Mouse (Mus musculus) C2C12 (cell line): ENCODE measurements around the gene Fkrp. TPM values are rescaled to one million over a fixed set of nuclear protein-coding genes. Genes with fewer than 3 reads are reported as not detected.

Experiments
- H3K27me3 ChIP-seq: one replicate; pipeline ENCODE4 v1.6.1; 2011; ENCODE audit not compliant: control insufficient read depth, insufficient read depth, insufficient read length
- H3K36me3 ChIP-seq: one replicate; pipeline ENCODE4 v1.6.1; 2011; ENCODE audit not compliant: control insufficient read depth, insufficient read depth
- H3K4me3 ChIP-seq: one replicate; pipeline ENCODE4 v1.5.1; 2011; ENCODE audit warnings: mild to moderate bottlenecking, control low read depth; ENCODE audit not compliant: poor library complexity, insufficient read depth, severe bottlenecking
- H3K79me2 ChIP-seq: one replicate; pipeline ENCODE4 v1.6.1; 2011; ENCODE audit not compliant: control insufficient read depth, insufficient read depth
- H3K79me3 ChIP-seq: one replicate; pipeline ENCODE4 v1.6.1; 2011; ENCODE audit warnings: low read depth, control low read depth
- H3ac ChIP-seq: one replicate; pipeline ENCODE3; 2011; ENCODE audit warnings: low read depth; ENCODE audit not compliant: control insufficient read depth, insufficient read length
- CEBPB ChIP-seq: IDR thresholded peaks from one replicate; pipeline ENCODE4 v1.6.1; 2011; ENCODE audit warnings: low read depth, mild to moderate bottlenecking, control low read depth, moderate library complexity
- CTCF ChIP-seq: IDR thresholded peaks from one replicate; pipeline ENCODE4 v1.5.1; 2011; ENCODE audit not compliant: control insufficient read depth, insufficient read depth, insufficient read length
- FOSL1 ChIP-seq: IDR thresholded peaks from one replicate; pipeline ENCODE4 v1.8.0; 2011; ENCODE audit warnings: mild to moderate bottlenecking, low read length; ENCODE audit not compliant: poor library complexity, insufficient read depth, severe bottlenecking
- MAX ChIP-seq: IDR thresholded peaks from one replicate; pipeline ENCODE4 v1.6.1; 2011; ENCODE audit warnings: mild to moderate bottlenecking, control low read depth
- MYOD1 ChIP-seq: IDR thresholded peaks from one replicate; pipeline ENCODE4 v1.6.1; 2011; ENCODE audit warnings: low read depth; ENCODE audit not compliant: control insufficient read depth, insufficient read length
- MYOG ChIP-seq: IDR thresholded peaks from one replicate; pipeline ENCODE4 v1.6.1; 2011; ENCODE audit not compliant: control insufficient read depth, insufficient read length; ENCODE audit errors: extremely low read depth
- USF1 ChIP-seq: IDR thresholded peaks from one replicate; pipeline ENCODE4 v1.6.1; 2011; ENCODE audit warnings: low read depth, mild to moderate bottlenecking, control low read depth, moderate library complexity
- polyA plus RNA-seq: library from polyadenylated mRNA; unstranded; fragments of >200 nt; fragmentation: generic; extraction: Trizol; gene quantifications from one replicate; pipeline ENCODE4 v1.2.1, GENCODE M21; 2012; ENCODE audit warnings: missing spikeins

Gene Fkrp
- polyA plus RNA-seq, 1 experiment = 28.9 TPM

DNA sequence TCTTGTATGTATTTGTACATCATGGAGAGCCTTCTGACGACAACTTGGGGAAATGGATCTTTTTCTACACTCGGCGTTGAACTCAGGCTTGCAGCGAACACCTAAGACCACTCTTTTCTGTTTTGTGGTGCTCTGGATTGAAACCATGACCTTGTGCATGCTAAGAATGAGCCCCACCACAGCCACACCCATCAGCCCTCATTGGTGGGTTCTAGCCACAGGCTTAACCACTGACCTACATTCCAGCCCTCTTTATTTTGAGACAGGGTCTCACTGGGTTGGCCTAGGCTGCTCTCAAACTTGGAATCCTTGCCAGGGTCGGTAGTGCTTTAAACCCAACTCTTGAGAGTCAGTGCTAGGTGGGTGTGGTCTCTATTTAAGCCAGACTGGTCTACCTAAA is 21.6 kb downstream of the Fkrp start:
- Histone ChIP-seq H3K79me3 (no peaks in the 10 kb centered on the region), H3K27me3 (no peaks in the 10 kb centered on the region), H3K4me3 (no peak overlapping the region), H3ac (no peak overlapping the region), H3K36me3 (peaks cover 21% of the 10 kb centered on the region), H3K79me2 (no peaks in the 10 kb centered on the region)
- no peak for TF ChIP-seq MYOG
- TF ChIP-seq CEBPB = no peak
- no peak for TF ChIP-seq FOSL1
- no peak for TF ChIP-seq USF1
- no peak for TF ChIP-seq CTCF
- no peak for TF ChIP-seq MYOD1
- no peak for TF ChIP-seq MAX

DNA sequence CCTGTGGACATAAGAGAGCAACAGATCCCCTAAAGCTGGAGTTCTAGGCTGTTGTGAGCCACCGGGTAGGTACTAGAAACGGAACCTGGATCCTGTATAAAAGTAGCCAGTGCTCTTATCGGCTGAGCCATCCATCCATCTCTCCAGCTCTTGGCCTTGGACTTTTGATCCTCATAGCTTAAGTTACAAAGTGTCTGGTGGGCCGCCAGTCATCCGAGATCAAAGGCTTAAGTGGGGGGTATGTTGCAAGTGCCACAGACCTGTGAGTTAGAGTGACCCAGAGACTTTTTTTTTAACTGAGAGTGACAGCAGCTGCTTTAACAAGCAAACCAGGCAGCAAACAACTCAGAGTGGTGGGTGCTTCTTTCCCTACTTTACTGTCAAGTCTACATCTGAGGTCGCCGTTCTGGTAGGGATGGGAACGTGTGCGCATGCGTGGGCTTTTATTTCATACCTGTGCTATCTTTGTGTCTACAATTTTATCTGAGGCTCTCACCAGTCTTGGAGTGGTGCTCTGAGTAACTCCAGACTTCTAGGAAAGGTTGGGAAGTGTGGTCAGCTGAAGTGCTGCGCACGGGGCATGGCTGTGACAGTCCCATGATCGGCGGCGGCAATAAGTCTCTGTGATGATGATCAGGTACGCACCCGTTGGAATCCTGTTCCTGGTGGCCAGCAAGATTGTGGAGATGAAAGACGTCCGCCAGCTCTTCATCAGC is 23.4 kb downstream of the Fkrp start:
- Histone ChIP-seq H3K27me3 (no peaks in the 10 kb centered on the region), H3ac (no peak overlapping the region), H3K4me3 (no peak overlapping the region), H3K79me2 (no peaks in the 10 kb centered on the region), H3K36me3 (peaks cover 18% of the 10 kb centered on the region), H3K79me3 (no peaks in the 10 kb centered on the region)
- TF ChIP-seq MYOD1 (no peak), MYOG (no peak), CTCF (no peak)

GRCm38 (mm10) chr7:16792316-16792715 is 24.2 kb downstream of the Fkrp start:
- Histone ChIP-seq H3K79me3 (no peaks in the 10 kb centered on the region), H3K36me3 (peaks cover 13% of the 10 kb centered on the region), H3K79me2 (no peaks in the 10 kb centered on the region), H3K27me3 (no peaks in the 10 kb centered on the region), H3K4me3 (no peak overlapping the region), H3ac (no peak overlapping the region)
- TF ChIP-seq MYOD1 (no peak), CEBPB (no peak), MAX (no peak), CTCF (no peak), FOSL1 (no peak), USF1 (no peak), MYOG (no peak)

DNA sequence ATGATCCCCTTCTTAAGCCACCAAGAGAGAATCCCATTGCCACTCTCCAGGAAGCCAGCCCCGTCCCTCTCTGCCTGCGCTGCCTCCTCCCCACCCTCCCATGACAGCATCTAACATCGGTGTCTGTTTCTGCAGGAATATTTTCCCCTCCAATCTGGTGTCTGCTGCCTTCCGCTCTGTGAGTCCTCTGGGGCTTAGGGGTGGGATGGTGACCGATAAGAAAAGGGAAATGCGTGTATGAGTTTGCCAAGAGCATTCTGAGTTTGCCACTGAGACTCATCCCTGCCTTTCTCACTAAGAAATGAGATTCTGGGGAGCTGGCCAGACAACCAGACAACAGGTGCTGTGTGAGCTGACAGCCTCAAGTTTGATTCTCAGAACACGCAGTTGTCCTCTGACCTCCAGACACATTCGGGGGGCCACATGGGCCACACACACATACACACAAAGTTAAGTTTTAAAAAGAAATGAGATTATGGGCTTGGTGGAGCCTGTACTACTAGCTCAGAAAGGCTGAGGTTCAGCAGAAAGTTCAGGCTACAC is 30.9 kb downstream of the Fkrp start:
- H3ac ChIP-seq = no peak overlapping the region
- no peak for TF ChIP-seq CEBPB
- TF ChIP-seq CTCF = no peak
- no peak for TF ChIP-seq MAX
- no peak for TF ChIP-seq MYOG
- TF ChIP-seq MYOD1 = no peak
- TF ChIP-seq USF1 = no peak
- TF ChIP-seq FOSL1 = no peak
- H3K79me2 ChIP-seq = peaks cover 41% of the 10 kb centered on the region
- no peaks in the 10 kb centered on the region for H3K27me3 ChIP-seq
- H3K4me3 ChIP-seq = no peak overlapping the region
- H3K36me3 ChIP-seq = peaks cover 8% of the 10 kb centered on the region
- H3K79me3 ChIP-seq = peaks cover 15% of the 10 kb centered on the region

DNA sequence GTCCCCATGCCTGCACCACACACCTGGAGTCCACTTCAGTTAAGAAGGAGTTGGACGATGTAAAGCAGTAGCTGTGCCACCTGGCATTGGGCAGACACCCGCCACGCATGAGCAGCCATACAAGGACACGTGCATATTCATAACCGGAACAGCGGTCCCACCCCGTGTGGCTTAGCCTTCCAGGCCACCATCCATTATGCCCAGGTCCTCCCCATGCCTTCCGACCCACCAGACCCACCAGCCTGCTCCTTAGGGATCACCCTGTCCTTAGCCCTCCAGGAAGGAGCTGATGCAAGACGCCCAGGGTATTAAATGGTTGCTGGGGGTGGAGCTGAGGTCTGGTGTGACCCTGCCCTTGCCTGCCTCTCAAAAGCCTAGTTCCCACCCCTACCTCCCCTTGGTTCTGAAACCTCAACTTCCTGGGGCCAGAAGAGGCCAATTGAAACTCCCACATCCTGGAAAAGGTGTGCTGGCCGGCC is 32.0 kb downstream of the Fkrp start:
- TF ChIP-seq USF1 (no peak), MYOD1 (no peak), CEBPB (no peak), MAX (no peak), CTCF (no peak), FOSL1 (no peak), MYOG (no peak)
- Histone ChIP-seq H3K79me2 (peaks cover 41% of the 10 kb centered on the region), H3K27me3 (no peaks in the 10 kb centered on the region), H3K79me3 (peaks cover 15% of the 10 kb centered on the region), H3K4me3 (no peak overlapping the region), H3ac (no peak overlapping the region), H3K36me3 (peaks cover 8% of the 10 kb centered on the region)
